Mouse (Mus musculus) 3134 (cell line): Measurements from ENCODE around the gene Olfr143.

Experiments
- DNase-seq: peaks from one replicate; pipeline ENCODE4 v3.0.0-alpha.2; 2011; ENCODE audit warnings: low spot score; ENCODE audit not compliant: insufficient read length; ENCODE audit errors: extremely low read depth

The Olfr143 gene

GRCm38 (mm10) chr9:38252474-38252873 lies at the start of gene Olfr143:
Gene Olfr143, plus strand, starts transcription at chr9:38252774.
- DNase-seq: no peak

GRCm38 (mm10) chr9:38208065-38208464 lies 44.5 kb upstream of the Olfr143 start, which contains the start of gene Olfr893:
Gene Olfr893, plus strand, starts transcription at chr9:38208365.
- no peak for DNase-seq

GRCm38 (mm10) chr9:38217755-38218154 lies 34.8 kb upstream of the Olfr143 start, which contains the start of gene Olfr894:
Gene Olfr894, plus strand, starts transcription at chr9:38218055.
- no peak for DNase-seq

- no peak for DNase-seq
Measured at GRCm38 (mm10) chr9:38267551-38267950, 15.0 kb downstream of the Olfr143 start, which contains the start of gene Olfr895. Gene Olfr895, plus strand, starts transcription at chr9:38267851.

- no peak for DNase-seq
Measured at GRCm38 (mm10) chr9:38290807-38291206, 38.2 kb downstream of the Olfr143 start, which contains the start of gene Olfr896-ps1. Gene Olfr896-ps1, plus strand, starts transcription at chr9:38291107.
